Mouse (Mus musculus): ENCODE data around the gene Msl2.
A peak's percentile ranks its signal among the peaks of the same experiment; 100 is the strongest.

Msl2 gene

GRCm38 (mm10) chr9:101073987-101074331 is at the start of gene Msl2:
Msl2 (plus strand) TSS chr9:101074101.
- no peak for DNase-seq

DNA sequence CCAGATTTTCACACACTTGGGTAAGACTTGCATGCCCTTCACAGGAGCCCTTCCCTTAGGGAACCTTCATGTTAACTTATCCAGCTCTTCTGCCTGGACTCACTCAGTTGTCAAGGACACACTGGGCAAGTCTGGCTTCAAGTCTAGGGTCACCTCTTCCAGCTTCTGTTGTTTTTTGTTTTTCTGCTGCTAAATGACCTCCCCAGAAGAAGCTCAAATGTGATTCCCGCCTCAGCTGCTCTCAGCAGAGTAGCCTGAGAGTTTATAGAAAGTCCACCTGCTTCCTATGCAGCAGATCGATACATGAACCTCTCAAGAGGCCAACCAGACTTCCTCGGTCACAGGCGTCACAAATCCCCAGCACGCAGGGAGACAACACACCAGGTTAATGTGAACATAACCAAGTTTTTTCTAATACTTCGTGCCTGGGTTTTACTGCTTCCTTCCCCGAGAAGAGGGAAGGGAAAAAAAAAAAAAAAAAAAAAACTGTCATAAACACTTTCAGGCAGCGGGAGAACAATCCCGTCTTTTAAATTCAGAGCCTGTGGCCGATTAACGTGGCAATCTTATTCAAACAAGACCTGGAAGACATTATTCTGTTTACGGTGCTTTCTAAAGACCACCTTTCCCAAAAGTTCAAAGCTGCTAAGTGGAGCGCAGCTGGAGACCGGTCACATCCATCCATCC is 40.0 kb upstream of the Msl2 start:
- peak; percentile 10 to 19 for DNase-seq

DNA sequence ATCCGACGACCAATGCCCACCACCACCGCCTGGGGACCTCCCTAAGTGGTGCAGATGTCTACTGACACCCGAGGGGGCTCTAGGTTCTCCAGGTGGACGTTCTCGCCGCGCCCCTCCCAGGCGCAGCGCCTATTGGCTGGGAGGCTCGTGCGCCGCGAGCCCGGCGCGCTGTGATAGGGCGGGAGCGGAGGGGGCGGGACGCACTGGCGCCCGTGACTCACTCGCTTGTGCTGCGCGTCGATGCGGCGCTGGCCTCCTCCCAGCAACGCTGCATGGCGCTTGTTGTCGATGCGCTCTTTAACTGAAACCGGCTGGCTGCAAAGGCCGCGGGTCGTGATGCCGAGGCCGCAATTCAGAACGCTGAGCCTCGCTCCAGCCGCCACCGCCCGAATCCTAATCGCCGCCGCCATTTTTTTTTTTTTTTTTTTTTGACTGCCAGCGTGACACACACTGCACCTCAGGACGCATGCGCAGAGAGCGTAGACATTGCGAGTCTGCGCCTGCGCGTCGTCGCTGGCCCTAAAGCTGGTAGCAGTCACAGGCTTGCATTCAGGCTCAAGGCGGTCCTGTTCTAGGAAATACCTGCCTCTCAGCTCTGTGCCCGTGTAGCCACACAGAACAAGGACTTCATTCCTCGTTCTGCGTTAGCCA is 39.3 kb upstream of the Msl2 start, which contains the start of gene Pccb:
Gene Pccb (minus strand): TSS at position 451 of the 651 bp plus-strand sequence.
- DNase-seq = peak; percentile 98 to 99

DNA sequence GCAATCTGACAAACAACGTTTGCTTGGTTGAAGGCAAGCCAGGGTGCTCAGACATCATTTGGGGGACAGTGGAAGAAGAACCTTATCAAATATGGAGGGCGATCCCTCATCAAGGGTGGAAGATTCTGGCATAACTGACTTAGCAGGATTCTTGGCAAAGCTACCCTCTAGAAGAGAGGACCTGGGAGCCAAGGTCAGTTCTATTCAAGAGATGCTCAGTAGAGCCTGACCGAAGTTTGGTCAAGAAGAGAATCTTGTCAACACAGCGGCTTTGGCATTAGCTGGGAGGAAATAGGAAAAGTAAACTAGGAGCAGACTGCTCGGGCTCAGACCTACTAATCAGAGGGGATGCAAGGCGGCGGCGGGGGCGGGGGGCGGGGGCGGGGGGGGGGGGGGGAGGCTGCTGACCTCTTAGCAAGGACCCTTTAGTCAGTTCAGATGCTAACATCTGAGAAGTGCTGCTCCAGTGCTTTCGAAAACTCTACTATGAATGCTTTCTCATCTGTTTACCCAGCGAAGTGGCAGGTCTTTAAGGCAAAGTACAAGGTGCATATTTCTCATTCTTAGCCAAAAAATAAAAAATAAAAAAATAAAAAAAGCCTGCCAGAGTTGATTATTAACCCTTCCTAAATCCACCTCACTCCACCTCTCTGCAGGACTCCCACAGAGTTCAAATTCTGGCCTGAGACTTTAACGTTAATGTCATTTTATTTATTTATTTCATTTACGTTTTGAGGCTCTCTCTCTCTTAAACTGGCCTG is 37.9 kb upstream of the Msl2 start:
- DNase-seq = no peak

DNA sequence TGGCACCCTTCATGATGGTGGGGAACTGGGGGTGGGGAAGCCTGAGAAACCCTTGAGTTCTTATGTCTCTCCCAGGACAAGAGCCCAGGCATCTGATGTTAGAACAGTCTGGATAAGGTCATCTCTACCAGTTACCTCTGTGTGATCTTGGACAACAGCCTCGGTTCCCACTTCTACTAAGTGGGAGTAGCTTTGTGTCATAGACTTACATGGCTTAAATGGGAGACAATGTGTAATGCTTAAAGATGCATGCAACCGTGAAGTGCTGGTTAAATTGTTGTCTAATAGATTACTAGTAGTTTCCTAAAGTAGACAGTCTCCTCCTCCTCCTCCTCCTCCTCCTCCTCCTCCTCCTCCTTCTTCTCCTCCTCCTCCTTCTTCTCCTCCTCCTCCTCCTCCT is 37.0 kb upstream of the Msl2 start:
- DNase-seq = no peak

GRCm38 (mm10) chr9:101037396-101037795 is 36.5 kb upstream of the Msl2 start:
- no peak for DNase-seq

DNA sequence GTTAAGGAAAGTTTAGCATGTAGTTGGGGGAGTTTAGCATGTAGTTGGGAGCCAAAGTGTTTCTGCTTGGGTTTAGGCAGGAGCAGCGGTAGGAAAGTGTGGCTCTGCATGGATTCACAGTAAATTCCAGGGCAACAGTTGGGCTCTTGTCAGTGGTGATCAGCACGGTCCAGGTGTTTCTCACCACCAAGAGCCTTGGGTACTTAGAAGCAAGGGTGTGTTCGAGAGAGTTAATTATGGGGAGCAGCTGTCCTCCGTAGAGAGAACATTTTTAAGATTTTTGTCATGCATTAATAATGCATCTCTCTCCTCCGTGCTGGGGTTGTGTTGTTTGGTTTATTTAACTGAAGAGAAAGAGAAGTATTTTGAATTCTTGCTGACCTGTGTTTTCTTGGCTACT is 35.3 kb upstream of the Msl2 start:
- DNase-seq = no peak

GRCm38 (mm10) chr9:101041508-101041907 is 32.4 kb upstream of the Msl2 start:
- no peak for DNase-seq

DNA sequence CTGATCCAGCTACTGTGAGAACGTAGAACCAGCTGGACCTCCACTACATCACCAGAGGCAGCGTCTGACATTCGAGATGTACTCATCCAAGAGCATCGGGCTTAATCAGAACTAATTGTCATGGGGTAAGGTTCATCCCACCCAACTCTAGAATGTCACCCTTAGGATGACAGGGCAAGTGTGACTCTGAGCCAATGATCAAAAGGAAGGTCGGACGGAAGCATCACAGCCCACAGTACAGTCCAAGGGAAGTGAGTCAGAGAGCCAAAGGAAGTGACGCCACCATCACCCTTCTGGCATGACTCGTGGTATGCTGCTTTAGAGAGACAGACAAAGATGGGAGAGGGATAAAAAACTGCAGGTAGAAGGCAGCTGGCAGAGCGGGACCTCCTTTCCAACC is 31.7 kb upstream of the Msl2 start:
- no peak for DNase-seq

- DNase-seq = no peak
Measured at GRCm38 (mm10) chr9:101045710-101046338, 28.1 kb upstream of the Msl2 start.

- no peak for DNase-seq
Measured at GRCm38 (mm10) chr9:101052007-101052406, 21.9 kb upstream of the Msl2 start.

DNA sequence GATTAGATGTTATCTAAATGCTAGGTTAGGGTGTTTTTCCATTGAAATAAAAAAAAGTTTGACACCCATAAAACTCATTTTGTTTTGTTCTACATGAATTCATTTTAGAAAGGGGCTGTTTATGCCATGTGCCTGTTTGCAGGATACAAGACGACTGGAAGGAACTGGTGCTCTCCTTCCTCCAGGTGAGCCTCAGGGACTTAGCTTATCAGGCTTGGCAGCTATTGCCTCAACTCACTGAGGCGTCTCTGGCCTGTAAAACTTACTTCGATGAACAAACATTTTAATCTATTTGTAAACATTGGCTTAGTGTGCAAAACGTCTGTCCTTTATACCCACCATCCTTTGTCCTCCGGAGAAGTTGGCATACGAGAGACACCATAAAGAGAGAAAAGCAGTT is 21.2 kb upstream of the Msl2 start:
- DNase-seq = no peak

GRCm38 (mm10) chr9:101053279-101053678 is 20.6 kb upstream of the Msl2 start:
- DNase-seq = no peak

GRCm38 (mm10) chr9:101057156-101057555 is 16.7 kb upstream of the Msl2 start:
- no peak for DNase-seq

DNA sequence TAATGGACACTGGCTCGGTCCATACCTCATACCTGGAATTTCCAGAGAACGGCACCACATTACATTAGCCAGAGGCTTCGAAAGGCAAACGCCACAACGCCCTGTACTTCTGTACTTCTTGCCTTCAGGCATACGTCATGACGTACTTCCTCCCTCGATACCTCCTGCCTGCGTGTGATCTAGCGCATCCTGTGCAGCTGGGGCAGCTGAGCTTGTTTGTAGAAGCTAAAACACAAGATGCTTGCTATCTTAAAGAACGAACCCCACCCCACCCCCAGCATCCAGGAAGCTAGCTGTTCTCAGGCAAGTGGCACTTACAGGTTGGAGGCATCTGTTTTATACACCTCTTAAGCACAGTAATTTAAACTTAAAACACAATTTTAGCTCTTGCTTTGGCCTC is 12.9 kb upstream of the Msl2 start:
- no peak for DNase-seq

DNA sequence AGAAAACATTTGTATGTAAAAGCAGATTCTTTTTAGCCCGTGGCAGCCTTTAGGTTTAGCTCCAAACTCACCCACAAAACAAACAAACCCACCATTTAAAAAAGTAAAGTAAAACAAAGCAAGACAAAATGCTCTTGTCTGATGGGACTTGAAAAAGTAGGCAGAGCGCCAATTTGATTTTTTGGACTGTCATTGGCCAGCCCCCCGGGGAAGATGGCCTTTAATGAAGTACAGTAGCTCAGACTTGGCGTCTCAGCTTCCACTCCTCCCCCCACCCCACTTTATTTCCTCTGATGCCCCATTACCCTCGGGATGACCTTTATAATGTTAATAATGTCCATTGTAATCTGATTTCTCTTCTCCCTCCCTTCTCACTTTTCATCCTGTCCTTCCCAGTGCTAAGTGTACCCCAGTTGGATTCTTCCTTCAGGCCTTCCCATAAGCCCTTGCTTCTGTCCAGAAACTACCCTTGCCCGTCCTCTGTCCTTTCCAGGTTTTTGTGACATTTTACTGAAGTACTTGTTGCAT is 11.6 kb upstream of the Msl2 start:
- no peak for DNase-seq

- no peak for DNase-seq
Measured at GRCm38 (mm10) chr9:101065076-101065602, 8.8 kb upstream of the Msl2 start.

GRCm38 (mm10) chr9:101069781-101070180 is 4.1 kb upstream of the Msl2 start:
- no peak for DNase-seq

GRCm38 (mm10) chr9:101072506-101072905 is 1.4 kb upstream of the Msl2 start:
- DNase-seq = no peak

GRCm38 (mm10) chr9:101073041-101073986 is 587 bp upstream of the Msl2 start:
- DNase-seq = peak; percentile 99 to 100

DNA sequence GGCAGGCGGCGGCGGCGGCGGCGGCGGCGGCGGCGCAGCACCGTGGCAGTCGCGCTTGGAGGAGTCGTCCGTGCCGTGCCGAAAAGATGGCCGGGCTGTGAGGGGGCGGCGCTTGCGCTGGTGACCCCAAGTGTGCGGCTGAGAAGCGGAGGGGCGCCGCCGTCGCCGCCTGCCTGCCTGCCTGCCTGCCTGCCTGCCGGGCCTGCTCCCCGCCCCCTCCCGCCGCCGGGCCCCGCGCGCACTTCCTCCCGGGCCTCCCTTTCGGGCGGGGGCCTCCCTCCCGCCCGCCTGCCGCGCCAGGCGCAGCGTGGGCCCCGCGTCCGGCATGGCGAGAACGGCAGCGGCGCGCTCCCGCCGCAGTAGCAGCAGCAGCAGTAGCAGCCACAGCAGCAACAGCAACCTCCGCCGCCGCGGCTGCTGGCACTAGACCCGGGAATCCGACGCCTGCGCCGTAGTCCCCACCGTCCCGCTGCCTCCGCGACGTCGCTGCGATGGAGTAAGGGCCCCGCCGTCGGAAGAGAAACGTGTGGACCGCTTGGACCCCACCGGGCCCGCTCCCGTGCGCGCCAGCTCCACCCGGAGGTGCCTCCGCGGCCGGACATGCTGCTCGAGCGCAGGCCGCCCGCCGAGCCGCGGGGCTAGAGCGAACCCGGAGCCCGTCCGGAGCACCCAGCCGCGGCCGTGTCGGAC is 576 bp downstream of the Msl2 start:
- DNase-seq = peak; percentile 87 to 91

Data from cerebellum, postnatal 25 days (tissue).